Mouse (Mus musculus) midbrain, postnatal 0 days (tissue): ENCODE measurements at regions not wholly inside any gene's neighbourhood (a gene's known extent, or its start where the extent isn't known, plus 50 kb on each side); places are given as distances from the start of the nearest gene placed in this dataset.

Experiments
- ATAC-seq: fragments of 200-750 bp; cut with Nextera tagmentation; 2 replicates; pipeline ENCODE4 v1.8.0; 2017; ENCODE audit warnings: moderate number of reproducible peaks, mild to moderate bottlenecking, moderate TSS enrichment, moderate library complexity; ENCODE audit not compliant: low FRiP score
- DNase-seq: peaks from one replicate; pipeline ENCODE4 v3.0.0-alpha.2; 2015; ENCODE audit warnings: low spot score
- H3K27ac ChIP-seq: fragments of 300-500 bp; sonication (generic); 2 replicates; pipeline ENCODE4 v1.5.1; 2014; ENCODE audit warnings: low read depth, mild to moderate bottlenecking, low read length, mixed read lengths
- H3K27me3 ChIP-seq: fragments of 300-500 bp; sonication (generic); 2 replicates; pipeline ENCODE4 v1.6.1; 2014; ENCODE audit warnings: low read length, control low read depth, mixed read lengths; ENCODE audit not compliant: insufficient read depth
- H3K36me3 ChIP-seq: fragments of 300-500 bp; sonication (generic); 2 replicates; pipeline ENCODE4 v1.6.1; 2014; ENCODE audit warnings: low read length, control low read depth, mixed read lengths; ENCODE audit not compliant: insufficient read depth
- H3K4me1 ChIP-seq: fragments of 300-500 bp; sonication (generic); 2 replicates; pipeline ENCODE4 v1.6.1; 2014; ENCODE audit warnings: mild to moderate bottlenecking, control low read depth, antibody characterized with exemption, low read length, mixed read lengths; ENCODE audit not compliant: insufficient read depth
- H3K4me2 ChIP-seq: fragments of 300-500 bp; sonication (generic); 2 replicates; pipeline ENCODE4 v1.6.1; 2014; ENCODE audit warnings: low read depth, mild to moderate bottlenecking, low read length, mixed read lengths; ENCODE audit not compliant: poor library complexity, severe bottlenecking
- H3K4me3 ChIP-seq: fragments of 300-500 bp; sonication (generic); 2 replicates; pipeline ENCODE4 v1.5.1; 2014; ENCODE audit warnings: low read depth, mild to moderate bottlenecking, low read length, moderate library complexity
- H3K9ac ChIP-seq: fragments of 300-500 bp; sonication (generic); replicated peaks from 2 replicates; pipeline ENCODE4 v1.6.1; 2014; ENCODE audit warnings: mild to moderate bottlenecking, low read length, moderate library complexity, mixed read lengths; ENCODE audit not compliant: poor library complexity, severe bottlenecking
- H3K9me3 ChIP-seq: fragments of 300-500 bp; sonication (generic); 2 replicates; pipeline ENCODE4 v1.6.1; 2016; ENCODE audit warnings: low read length, control low read depth
- CTCF ChIP-seq: IDR thresholded peaks from 2 replicates; pipeline ENCODE4 v1.5.1; 2016; ENCODE audit warnings: antibody characterized with exemption, mild to moderate bottlenecking
- WGBS: fragments of 180-500 bp; shearing (Covaris S2); extraction: QIAGEN DNeasy Blood & Tissue Kit; methylation state at CpG from one replicate; pipeline ENCODE4 v1.1.7; 2014; 5-methylcytosine and 5-hydroxymethylcytosine counted together

DNA sequence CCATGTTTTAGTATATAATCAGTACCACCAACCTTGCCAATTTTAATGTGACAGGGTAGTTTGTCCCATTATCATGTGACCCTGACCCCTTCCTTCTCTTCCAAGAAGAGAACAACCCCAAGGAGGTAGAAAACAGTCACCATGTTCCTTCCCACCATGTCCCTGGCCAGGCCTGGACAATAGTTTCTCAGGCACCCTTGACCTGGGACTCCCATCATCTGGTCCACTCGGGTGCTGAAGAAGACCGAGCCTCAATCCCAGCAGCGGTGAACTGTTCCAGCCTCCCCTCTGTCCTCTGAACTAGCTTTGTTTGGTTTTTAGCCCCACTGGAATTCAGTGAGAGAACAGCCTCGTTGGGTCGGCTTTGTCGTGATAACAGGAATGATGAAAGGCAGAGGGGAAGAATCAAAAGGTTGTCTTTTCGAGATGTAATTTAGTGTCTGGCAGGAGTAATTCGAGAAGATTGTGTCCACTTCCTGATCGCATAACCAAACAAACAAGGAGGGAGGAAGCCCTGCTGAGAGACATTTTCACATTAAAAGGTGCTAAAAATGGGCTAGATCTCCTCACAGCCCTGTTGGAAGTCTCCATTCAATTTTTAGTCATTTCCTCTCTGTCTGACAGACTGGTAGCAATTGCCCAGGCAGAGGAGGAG is 77.2 kb downstream of the Barhl2 start:
- DNase-seq = no peak
- no peak overlapping the region for H3K4me3 ChIP-seq
- ATAC-seq = no peak
- no peak overlapping the region for H3K9ac ChIP-seq
- no peaks in the 10 kb centered on the region for H3K9me3 ChIP-seq
- H3K27ac ChIP-seq = no peak overlapping the region
- peaks cover 11% of the 10 kb centered on the region for H3K27me3 ChIP-seq
- no peak overlapping the region for H3K4me2 ChIP-seq
- TF ChIP-seq CTCF = no peak
- H3K4me1 ChIP-seq = no peaks in the 10 kb centered on the region
- H3K36me3 ChIP-seq = no peaks in the 10 kb centered on the region
- WGBS = 40% methylated on average over 9 of the region's 9 CpGs

DNA sequence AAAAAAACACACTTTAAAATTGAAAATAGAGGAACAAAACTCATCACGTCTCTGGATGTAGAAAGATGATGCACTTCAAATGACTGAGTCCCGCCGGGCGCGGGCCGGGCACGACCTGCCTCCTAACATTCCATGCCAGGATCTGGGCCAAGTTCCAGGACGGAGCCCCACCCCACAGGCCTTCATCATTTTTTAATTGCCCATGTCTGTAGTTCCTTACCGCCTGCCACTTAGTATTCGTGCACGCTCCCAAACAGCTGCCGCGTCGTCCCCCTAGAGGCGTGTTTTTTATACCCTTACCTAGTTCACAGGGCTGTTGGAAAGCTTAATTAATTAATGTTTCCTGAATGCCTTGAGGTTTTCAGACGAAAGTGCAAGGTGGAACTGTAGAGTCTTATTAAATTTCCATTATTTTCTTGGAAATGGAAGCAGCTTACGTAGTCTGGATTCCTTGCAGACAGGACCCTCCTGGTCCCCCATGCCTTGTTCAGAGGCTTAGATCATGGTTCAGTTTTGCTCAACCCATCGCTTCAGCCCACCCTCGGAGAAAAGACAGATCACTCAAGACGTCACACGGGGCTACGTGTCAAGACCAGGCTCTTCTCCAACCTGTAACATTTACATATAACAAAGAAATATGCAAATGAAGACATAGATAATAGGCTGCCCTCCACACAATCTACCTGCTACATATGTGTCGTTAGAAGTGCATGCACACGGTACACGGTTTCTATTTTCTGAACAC is 81.0 kb downstream of the Barhl2 start:
- Histone ChIP-seq H3K4me3 (no peak overlapping the region), H3K9ac (no peak overlapping the region), H3K36me3 (no peaks in the 10 kb centered on the region), H3K4me1 (no peaks in the 10 kb centered on the region), H3K9me3 (no peaks in the 10 kb centered on the region), H3K27ac (no peak overlapping the region), H3K27me3 (no peaks in the 10 kb centered on the region), H3K4me2 (peak overlapping the region; percentile 18; the same call in 1 of the 2 replicates)
- peak; percentile 17 for DNase-seq
- 52% methylated on average over 25 of the region's 25 CpGs for WGBS
- ATAC-seq = no peak
- peak; percentile 26 for TF ChIP-seq CTCF

DNA sequence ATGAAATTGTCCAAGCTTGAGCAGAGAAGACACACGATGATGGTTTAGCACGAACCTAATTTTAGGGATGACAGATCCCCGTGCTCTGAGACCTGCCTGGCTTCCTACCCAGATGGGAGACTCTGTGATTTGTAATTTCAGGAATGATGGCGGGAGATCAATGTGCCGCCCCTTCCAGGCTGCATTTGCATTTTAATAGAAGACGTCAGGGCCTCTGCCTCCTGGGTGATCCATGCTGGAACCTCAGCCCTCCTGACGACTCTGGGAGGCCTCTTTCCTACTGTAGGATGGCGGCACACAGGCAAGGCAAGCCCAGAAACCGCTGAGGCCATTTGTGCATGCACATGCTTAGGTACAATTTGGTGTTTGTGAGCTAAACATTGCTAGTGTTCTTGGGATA is 90.1 kb downstream of the Barhl2 start:
- WGBS = 28% methylated on average over 9 of the region's 9 CpGs
- H3K9me3 ChIP-seq = no peaks in the 10 kb centered on the region
- TF ChIP-seq CTCF = no peak
- H3K4me1 ChIP-seq = no peaks in the 10 kb centered on the region
- DNase-seq = no peak
- H3K9ac ChIP-seq = no peak overlapping the region
- ATAC-seq = no peak
- no peak overlapping the region for H3K4me3 ChIP-seq
- H3K27ac ChIP-seq = no peak overlapping the region
- H3K36me3 ChIP-seq = no peaks in the 10 kb centered on the region
- H3K4me2 ChIP-seq = no peak overlapping the region
- H3K27me3 ChIP-seq = no peaks in the 10 kb centered on the region

DNA sequence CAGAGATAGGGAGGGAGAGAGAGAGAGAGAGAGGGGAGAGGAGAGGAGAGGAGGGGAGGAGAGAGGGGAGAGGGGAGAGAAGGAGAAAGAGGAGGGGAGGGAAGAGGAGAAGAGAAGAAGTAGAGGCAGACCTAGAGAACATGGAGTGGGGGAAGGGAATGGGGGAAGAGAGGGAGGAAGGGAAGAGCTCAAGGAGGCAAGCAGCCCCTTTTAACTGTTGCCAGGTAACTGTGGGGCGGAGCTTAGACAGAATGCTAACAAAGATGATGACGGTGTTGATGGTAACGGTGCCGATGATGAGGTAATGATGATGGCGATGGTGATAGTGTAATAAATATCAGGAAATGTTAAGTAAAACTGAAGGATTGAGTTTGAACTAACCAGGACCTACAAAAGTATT is 90.7 kb downstream of the Barhl2 start:
- H3K9me3 ChIP-seq = no peaks in the 10 kb centered on the region
- H3K36me3 ChIP-seq = no peaks in the 10 kb centered on the region
- no peaks in the 10 kb centered on the region for H3K4me1 ChIP-seq
- 66% methylated on average over 5 of the region's 5 CpGs for WGBS
- no peak for DNase-seq
- no peak overlapping the region for H3K4me2 ChIP-seq
- H3K27me3 ChIP-seq = no peaks in the 10 kb centered on the region
- H3K9ac ChIP-seq = no peak overlapping the region
- H3K4me3 ChIP-seq = no peak overlapping the region
- no peak for ATAC-seq
- no peak for TF ChIP-seq CTCF
- H3K27ac ChIP-seq = no peak overlapping the region

DNA sequence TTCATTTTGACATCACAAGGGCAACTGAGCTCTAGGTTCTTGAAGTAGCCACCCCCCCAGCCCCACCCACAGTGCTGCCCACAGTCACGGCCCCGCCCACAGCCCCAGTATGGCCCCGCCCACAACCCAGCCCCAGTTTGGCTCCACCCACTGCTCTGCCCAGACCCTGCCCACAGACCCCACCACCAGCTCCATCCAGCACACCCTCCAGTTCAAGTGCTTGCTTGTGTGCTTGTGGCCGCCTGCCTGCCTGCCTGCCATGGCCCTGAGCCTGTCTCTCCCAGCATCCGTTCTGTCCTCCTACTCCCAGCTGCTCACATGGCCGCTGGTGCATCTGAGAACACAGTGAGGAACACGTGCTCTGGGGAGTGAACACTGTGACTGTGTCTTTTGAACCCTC is 92.0 kb downstream of the Barhl2 start:
- no peaks in the 10 kb centered on the region for H3K4me1 ChIP-seq
- ATAC-seq (no peak), DNase-seq (no peak)
- H3K27me3 ChIP-seq = no peaks in the 10 kb centered on the region
- no peak overlapping the region for H3K9ac ChIP-seq
- H3K36me3 ChIP-seq = no peaks in the 10 kb centered on the region
- 81% methylated on average over 7 of the region's 7 CpGs for WGBS
- H3K9me3 ChIP-seq = peaks cover under 1% of the 10 kb centered on the region; the same call in 1 of the 2 replicates
- no peak overlapping the region for H3K4me3 ChIP-seq
- no peak overlapping the region for H3K27ac ChIP-seq
- H3K4me2 ChIP-seq = no peak overlapping the region
- TF ChIP-seq CTCF = no peak

DNA sequence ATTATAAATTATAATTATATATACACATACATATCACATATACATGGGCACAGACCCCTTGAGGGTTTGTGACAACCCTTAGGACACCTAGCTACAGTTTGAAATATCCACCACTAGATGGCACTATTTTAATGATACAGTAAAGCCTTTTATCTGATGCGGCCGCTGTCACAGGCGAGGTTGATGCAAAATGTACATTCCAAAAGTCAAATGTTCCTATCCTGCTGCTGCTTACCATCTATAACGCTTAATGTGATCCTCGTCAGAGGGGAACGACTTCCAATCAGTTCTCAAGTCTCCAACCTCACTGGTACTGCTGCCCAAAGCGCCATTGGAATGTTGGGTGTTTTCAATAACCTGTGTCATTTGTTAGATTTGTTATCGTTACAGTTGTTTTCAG is 92.9 kb downstream of the Barhl2 start:
- no peak for ATAC-seq

More for the DNA sequence above, 92.9 kb downstream of the Barhl2 start:
- no peaks in the 10 kb centered on the region for H3K4me1 ChIP-seq
- TF ChIP-seq CTCF = peak; percentile 55
- H3K27ac ChIP-seq = no peak overlapping the region
- peak; percentile 71 for DNase-seq
- H3K9me3 ChIP-seq = peaks cover 10% of the 10 kb centered on the region; the same call in 1 of the 2 replicates
- WGBS = 45% methylated on average over 8 of the region's 8 CpGs
- no peak overlapping the region for H3K9ac ChIP-seq
- no peaks in the 10 kb centered on the region for H3K27me3 ChIP-seq
- H3K36me3 ChIP-seq = no peaks in the 10 kb centered on the region
- H3K4me3 ChIP-seq = no peak overlapping the region
- H3K4me2 ChIP-seq = no peak overlapping the region
